Mouse (Mus musculus): ENCODE measurements around the gene Eif4g1.

DNA sequence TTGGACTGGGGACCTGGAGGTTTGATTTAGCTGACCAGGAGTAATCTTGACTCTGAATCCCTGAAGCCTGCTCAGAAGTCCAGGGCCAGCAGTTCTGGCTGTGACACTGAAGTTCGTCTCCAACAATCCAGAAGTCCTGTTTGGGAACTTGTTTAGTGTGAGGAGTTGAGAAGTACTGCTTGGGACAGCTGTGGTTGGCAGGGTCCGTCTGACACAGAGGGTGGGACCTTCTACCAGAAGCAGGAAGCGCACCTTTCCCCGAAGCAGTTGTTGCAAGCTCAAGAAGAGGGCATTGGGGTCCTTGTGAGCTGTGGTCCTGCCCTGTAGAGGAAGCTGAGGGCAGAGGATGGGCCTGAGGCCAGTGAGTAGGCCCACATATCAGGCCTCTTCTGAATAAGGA is 57.6 kb downstream of the Eif4g1 start:
- TF ChIP-seq CTCF (IDR thresholded peaks at IDR 0.05; ENCODE audit: low read depth, low read length) (no peak), POLR2A (IDR thresholded peaks at IDR 0.05; ENCODE audit: borderline replicate concordance, low read depth, low read length) (no peak)

Data from bone marrow macrophage, adult 2 months (primary cell).